Mouse (Mus musculus) bone marrow macrophage, adult 2 months (primary cell): ENCODE data around the gene Mindy4. TPM values are rescaled to one million over a fixed set of nuclear protein-coding genes. Genes with fewer than 3 reads are reported as not detected.

Experiments
- H3K27ac ChIP-seq: 2 replicates; pipeline ENCODE4 v1.5.1; 2012; ENCODE audit warnings: low read depth, low read length; ENCODE audit not compliant: insufficient read depth
- H3K4me1 ChIP-seq: 2 replicates; pipeline ENCODE4 v1.6.1; 2012; ENCODE audit warnings: low read length; ENCODE audit not compliant: control insufficient read depth, insufficient read depth
- H3K4me3 ChIP-seq: 2 replicates; pipeline ENCODE4 v1.5.1; 2012; ENCODE audit warnings: mild to moderate bottlenecking, low read length, moderate library complexity; ENCODE audit not compliant: insufficient read depth
- CTCF ChIP-seq: IDR thresholded peaks from 2 replicates; pipeline ENCODE4 v1.5.1; 2012; ENCODE audit warnings: low read depth, mild to moderate bottlenecking, low read length, moderate library complexity
- POLR2A ChIP-seq: IDR thresholded peaks from 2 replicates; pipeline ENCODE4 v1.6.1; 2012; ENCODE audit warnings: mild to moderate bottlenecking, low read depth, low read length, borderline replicate concordance
- polyA plus RNA-seq: library from polyadenylated mRNA; stranded (reverse); fragments of >200 nt; gene quantifications from 2 replicates; pipeline ENCODE4 v1.2.4, GENCODE M21; 2012; ENCODE audit not compliant: missing spikeins, insufficient read depth, insufficient read length

The Mindy4 gene
- polyA plus RNA-seq, 1 experiment, result 3.2 TPM

DNA sequence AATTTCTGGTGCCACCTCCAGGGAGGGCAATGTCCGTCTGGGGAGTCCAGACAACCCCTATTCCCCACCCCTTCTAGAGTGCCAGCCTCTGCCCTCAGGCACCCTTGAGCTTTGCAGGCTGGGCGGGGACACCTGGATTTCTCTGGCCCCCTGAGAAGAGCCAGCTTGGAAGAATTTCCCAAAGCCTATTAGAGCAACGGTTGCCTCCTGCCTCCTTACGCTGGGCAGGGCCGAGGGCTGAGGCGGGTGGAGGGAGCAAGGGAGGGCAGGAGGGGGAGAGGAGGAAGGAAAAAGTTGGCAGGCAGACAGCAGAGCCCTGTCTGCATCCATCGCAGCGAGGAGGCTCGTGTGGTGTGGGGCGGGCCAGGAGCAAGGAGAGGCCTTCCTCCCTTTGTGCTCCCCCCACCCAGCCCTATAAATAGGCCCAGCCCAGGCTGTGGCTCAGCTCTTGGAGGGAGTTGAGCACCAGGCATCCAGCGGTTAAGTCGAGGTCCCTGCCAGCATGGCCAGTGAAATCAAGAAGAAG, 132.9 kb downstream of the Mindy4 start, which contains the start of gene Aqp1:
TSS of gene Aqp1 (plus strand) at position 444 of the 526 bp plus-strand sequence.
- Histone ChIP-seq H3K4me1 (peaks cover 5% of the 10 kb centered on the region; the same call in 1 of the 2 replicates), H3K4me3 (no peak within 1 kb of the TSS), H3K27ac (no peak within 1 kb of the TSS)
- TF ChIP-seq CTCF (no peak), POLR2A (no peak)

DNA sequence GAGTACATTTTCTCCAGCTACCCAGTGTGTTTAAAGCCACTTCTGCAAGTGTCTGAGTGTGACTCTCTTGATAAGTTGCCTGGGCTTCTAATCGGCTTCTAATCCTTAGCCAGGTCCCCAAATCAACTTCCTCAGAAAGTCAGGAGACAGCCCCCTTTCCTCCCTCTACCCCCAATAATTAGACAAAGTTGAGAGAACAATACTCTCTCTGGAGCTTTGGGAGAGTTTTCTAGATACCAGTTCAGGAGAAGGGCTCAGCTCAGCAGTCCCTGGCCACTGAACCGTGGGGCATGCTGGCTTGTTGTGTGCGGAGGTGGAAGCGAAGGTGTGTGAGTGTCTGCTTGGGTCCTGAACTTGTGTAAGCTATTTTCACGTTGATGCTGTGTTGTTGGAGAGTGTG, 134.1 kb downstream of the Mindy4 start:
- TF ChIP-seq POLR2A (no peak), CTCF (no peak)
- Histone ChIP-seq H3K4me3 (no peak overlapping the region), H3K4me1 (no peaks in the 10 kb centered on the region), H3K27ac (no peak overlapping the region)

DNA sequence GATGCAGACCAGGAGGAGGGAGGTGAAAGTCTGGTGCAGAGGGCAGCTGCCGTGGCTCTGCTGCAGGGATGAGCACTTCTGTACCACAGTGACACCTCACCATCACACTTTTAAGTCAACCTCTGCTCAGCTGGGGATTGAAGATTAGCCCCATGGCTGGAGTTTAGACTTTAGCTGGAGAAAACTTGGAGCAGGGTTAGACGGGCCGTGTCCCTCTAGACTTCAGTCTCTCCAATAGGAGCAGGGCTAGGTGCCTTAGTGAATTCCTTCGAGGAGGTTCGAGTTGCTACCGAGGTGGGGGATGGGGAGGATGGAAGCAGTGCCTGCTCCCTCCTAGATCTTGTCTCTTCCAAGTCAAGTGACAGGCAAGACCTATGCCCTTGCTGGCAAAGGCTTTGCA, 134.9 kb downstream of the Mindy4 start:
- Histone ChIP-seq H3K27ac (no peak overlapping the region), H3K4me3 (no peak overlapping the region), H3K4me1 (no peaks in the 10 kb centered on the region)
- TF ChIP-seq POLR2A, result no peak

DNA sequence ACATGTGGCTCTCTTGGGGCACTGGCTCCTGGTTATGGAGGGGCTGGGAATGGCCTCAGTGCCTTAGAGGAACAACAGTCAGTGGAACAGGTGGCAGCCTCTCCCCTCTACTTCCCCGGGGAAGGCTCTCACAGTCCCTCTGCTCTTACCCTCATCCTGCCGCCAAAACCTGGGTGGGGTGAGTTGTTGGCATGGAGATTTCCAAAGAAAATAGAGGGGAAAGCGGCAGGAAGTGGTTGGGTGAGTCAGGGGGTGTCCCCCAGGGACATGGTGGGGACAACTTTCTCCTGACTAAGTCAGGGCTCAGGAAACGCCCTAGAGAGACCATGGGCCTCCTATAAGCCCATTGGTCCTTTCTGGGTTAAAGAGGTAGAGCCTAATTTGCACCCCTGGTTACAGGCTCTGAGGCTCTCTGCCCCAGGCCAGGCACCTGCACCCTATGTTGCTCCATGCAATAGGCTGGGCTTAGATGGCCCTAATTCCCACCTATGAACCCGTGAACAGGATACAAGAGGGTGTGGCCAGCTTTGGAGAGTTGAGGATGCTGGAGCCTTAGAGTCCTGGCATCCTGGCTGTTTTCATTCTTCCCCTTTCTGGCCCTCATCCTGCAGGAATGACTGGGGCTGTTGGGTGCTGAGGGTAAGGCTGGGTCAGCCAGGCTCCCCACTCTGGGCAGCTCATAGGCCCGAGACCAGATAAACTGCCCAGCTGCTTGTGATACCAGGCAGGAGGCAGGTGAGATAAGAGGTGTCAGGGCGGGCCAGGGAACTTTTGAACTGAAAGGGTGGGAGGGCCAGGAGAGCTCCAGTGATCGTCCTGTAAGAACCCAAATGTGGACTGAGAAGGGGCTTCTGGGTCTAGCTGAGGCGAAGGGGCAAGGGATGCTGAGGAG, 136.0 kb downstream of the Mindy4 start:
- TF ChIP-seq POLR2A (no peak), CTCF (no peak)
- no peak overlapping the region for H3K4me3 ChIP-seq
- H3K4me1 ChIP-seq, result no peaks in the 10 kb centered on the region
- H3K27ac ChIP-seq, result no peak overlapping the region

DNA sequence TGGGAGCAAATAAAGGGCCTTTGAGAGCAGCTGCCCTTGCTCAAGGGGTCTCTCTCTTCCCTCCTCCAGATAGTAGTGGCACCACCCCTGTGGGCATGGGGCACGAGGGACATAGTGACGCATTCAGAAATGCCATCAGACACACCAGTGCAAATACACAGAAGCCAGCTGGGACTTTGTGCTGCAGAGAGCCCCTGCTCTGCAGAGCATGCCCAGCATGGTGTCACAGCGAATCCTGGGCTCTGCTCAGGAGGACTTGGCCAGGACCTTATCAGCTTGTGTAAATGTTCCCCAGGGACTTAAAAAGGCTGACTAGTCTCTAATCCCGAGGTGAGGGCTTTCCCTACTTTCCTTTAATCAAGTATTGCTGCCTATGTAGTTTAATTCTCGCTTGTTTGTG, 138.5 kb downstream of the Mindy4 start:
- TF ChIP-seq CTCF, result no peak
- no peak for TF ChIP-seq POLR2A
- H3K4me3 ChIP-seq, result no peak overlapping the region
- no peaks in the 10 kb centered on the region for H3K4me1 ChIP-seq
- H3K27ac ChIP-seq, result no peak overlapping the region

DNA sequence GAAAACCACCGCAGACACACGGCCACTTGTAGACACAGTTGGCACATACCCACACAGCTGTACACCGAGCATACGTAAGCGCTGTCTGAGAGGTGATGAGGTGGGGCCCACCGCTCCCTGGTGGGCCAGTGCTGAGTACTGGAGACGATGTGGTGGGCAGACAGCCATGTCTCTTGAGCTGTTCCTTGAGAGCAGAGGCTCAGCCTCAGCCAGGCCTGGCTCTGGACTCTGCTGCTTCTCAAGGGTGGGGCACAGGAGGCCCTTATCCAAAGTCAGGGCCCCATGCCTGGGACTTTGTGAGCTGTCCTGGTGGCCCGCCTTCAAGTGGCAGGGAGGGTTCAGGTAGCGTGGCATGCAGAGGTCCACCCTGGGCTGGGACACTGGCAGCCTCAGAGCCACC, 139.1 kb downstream of the Mindy4 start:
- Histone ChIP-seq H3K4me3 (no peak overlapping the region), H3K4me1 (no peaks in the 10 kb centered on the region), H3K27ac (no peak overlapping the region)
- no peak for TF ChIP-seq POLR2A
- no peak for TF ChIP-seq CTCF

DNA sequence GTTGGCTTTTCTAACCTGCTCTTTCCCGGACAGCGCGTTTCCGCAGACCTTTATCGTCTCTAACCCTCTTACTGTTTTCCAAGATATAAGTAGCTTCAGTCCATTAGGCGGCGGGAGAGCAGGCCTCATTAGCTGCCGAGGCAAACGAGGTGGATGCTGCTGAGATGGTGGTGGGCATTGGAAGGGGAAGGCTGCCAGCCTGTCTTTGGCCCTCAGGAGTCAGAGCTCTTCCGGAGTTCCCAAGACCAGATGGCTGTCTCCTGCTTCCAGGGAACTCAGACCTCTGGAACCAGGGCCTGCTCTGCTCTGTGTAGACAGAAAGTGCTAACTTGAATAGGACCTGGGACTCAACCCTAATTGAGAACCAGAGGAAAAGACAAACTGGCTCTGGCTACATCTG, 140.3 kb downstream of the Mindy4 start:
- no peaks in the 10 kb centered on the region for H3K4me1 ChIP-seq
- TF ChIP-seq CTCF, result no peak
- no peak for TF ChIP-seq POLR2A
- no peak overlapping the region for H3K27ac ChIP-seq
- H3K4me3 ChIP-seq, result no peak overlapping the region

DNA sequence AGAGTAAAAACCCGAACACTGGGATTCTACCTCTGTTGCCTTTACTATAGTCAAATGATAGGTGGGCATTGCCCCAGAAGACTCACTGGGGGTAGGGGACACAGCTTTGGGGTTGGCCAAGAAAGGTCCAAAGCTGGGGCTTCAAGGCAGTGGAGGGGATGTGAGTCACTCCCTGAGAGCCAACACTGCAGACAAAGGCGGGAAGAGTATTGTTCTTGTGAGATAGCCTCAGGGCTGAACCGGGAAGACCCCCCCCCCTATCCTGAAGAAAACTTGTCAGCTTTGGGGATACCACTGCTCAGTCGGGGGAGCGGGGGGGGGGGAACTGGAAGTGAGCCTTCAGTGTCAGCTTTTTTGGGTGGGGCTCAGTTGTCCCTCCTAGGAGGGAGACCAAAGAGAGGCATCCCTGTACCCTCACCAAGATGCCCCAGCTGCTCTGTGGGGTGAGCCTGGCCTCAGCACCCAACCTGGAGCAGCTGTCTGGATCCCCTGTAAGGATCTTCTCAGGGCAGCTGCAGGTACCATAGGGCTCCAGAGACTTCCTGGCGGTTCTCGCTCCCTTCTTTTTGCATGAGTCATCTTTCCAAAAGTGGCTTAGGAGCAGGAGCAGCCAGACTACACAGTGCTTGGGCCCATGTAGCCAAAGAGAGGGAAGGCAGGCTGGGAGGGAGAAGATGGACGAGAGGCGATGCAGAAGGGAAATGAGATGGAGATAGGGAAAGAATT, 141.3 kb downstream of the Mindy4 start:
- TF ChIP-seq CTCF, result no peak
- TF ChIP-seq POLR2A, result no peak
- Histone ChIP-seq H3K27ac (no peak overlapping the region), H3K4me1 (no peaks in the 10 kb centered on the region), H3K4me3 (no peak overlapping the region)

DNA sequence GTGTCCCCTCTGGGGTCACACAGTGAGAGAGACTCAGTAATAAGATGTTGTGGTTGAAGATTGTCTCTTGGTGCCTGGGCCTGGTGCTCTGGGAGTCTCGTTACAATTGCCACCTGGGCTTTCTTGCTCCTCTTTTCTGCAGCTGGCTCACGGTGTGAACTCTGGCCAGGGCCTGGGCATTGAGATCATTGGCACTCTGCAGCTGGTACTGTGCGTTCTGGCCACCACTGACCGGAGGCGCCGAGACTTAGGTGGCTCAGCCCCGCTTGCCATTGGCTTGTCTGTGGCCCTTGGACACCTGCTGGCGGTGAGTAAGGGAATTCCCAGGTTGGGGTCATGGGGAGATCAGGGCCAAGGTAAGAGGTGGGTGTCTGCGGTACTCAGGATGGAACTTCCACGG, 142.1 kb downstream of the Mindy4 start:
- no peaks in the 10 kb centered on the region for H3K4me1 ChIP-seq
- H3K4me3 ChIP-seq, result no peak overlapping the region
- no peak overlapping the region for H3K27ac ChIP-seq
- TF ChIP-seq POLR2A (no peak), CTCF (no peak)

DNA sequence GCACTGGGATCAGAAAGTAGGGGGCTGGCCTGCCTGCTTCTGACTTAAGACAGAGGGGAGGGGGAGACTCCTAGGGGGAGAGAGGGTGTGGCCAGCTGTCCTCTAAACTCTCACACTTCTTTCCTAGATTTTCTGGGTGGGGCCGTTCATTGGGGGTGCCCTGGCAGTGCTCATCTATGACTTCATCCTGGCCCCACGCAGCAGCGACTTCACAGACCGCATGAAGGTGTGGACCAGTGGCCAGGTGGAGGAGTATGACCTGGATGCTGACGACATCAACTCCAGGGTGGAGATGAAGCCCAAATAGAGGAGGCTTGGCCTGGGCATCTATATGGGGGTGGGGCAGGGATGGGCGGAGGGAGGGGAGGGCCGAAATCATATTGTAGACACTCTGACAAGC, 143.3 kb downstream of the Mindy4 start:
- Histone ChIP-seq H3K4me1 (no peaks in the 10 kb centered on the region), H3K27ac (no peak overlapping the region), H3K4me3 (no peak overlapping the region)
- TF ChIP-seq CTCF (no peak), POLR2A (no peak)
